ENCODE assay signal across 8 mouse cellular contexts in genomic region chr2:32471681-32472061, GRCm38 (mm10). TPM values are rescaled to one million over a fixed set of nuclear protein-coding genes. Genes with fewer than 3 reads are reported as not detected.
A peak's percentile ranks its signal among the peaks of the same experiment; 100 is the strongest.
DNase-seq lines count a peak whose midpoint lies in the region; ATAC-seq and TF ChIP-seq lines count a peak whose summit lies in the region.

No protein-coding gene starts in this region.

- CTCF ChIA-PET in Patski (lab: Charles Lee): no interaction called here

- no peaks in the 10 kb centered on the region for H3K27me3 ChIP-seq in liver, embryonic 11.5 days (replicated peaks; ENCODE audit: control insufficient read depth, insufficient read depth, low read length)
- no peaks in the 10 kb centered on the region for H3K27me3 ChIP-seq in Patski
- no peaks in the 10 kb centered on the region for H3K27me3 ChIP-seq in intestine, embryonic 16.5 days (replicated peaks; ENCODE audit: control insufficient read depth, insufficient read depth, low read length)
- H3K27me3 ChIP-seq in splenic B cell, adult 2 months (ENCODE audit: control insufficient read depth, insufficient read depth, low read length, poor library complexity, severe bottlenecking): no peaks in the 10 kb centered on the region
- H3K27me3 ChIP-seq in hindbrain, embryonic 16.5 days (replicated peaks; ENCODE audit: control insufficient read depth, insufficient read depth, low read length): no peaks in the 10 kb centered on the region

- no peak overlapping the region for H3K4me2 ChIP-seq in liver, embryonic 11.5 days
- no peak overlapping the region; the same call in 1 of the 2 replicates for H3K4me2 ChIP-seq in intestine, embryonic 16.5 days (ENCODE audit: low read depth, low read length)
- H3K4me2 ChIP-seq in hindbrain, embryonic 16.5 days (ENCODE audit: low read length): no peak overlapping the region

- in situ Hi-C loops in Patski (cut with MboI; ENCODE audit: low pct_unique_long_range_greater_than_20kb): no loop called here

- H3K9ac ChIP-seq in liver, embryonic 11.5 days (ENCODE audit: low read depth, low read length): no peak overlapping the region
- 0 out of 2 replicates have a peak overlapping the region, but pooled peaks have one; percentile 19 for H3K9ac ChIP-seq in intestine, embryonic 16.5 days (ENCODE audit: low read depth, low read length)
- H3K9ac ChIP-seq in hindbrain, embryonic 16.5 days (ENCODE audit: low read depth, low read length): no peak overlapping the region

- WGBS in liver, embryonic 11.5 days: 80% methylated on average over 6 of the region's 6 CpGs
- whole genome bisulfite sequencing in intestine, embryonic 16.5 days: 71% methylated on average over 6 of the region's 6 CpGs
- WGBS in hindbrain, embryonic 16.5 days: 82% methylated on average over 6 of the region's 6 CpGs

- DNase-seq in liver: peak; percentile 23
- DNase-seq in liver, embryonic 11.5 days (ENCODE audit: low spot score): no peak
- no peak for DNase-seq in Patski (ENCODE audit: low read depth, low spot score)
- DNase-seq in splenic B cell, adult 2 months (ENCODE audit: low read depth, low spot score): peak; percentile 49
- DNase-seq in right cerebral cortex, postnatal 4 days: no peak
- no peak for DNase-seq in gastrocnemius, postnatal 36 days

- ATAC-seq in liver, embryonic 11.5 days (replicated peaks; ENCODE audit: low FRiP score): no peak
- ATAC-seq in Patski: no peak
- ATAC-seq in intestine, embryonic 16.5 days: peak; percentile 31
- ATAC-seq in hindbrain, embryonic 16.5 days: no peak

- intact Hi-C loops in gastrocnemius, postnatal 36 days (cut with DNase I): loop anchor here (2.0 kb wide), 1 partner anchor 15 kb away; no protein-coding TSS in a partner anchor

- H3K36me3 ChIP-seq in liver, embryonic 11.5 days (ENCODE audit: control insufficient read depth, insufficient read depth, low read length): no peaks in the 10 kb centered on the region
- no peaks in the 10 kb centered on the region for H3K36me3 ChIP-seq in intestine, embryonic 16.5 days (ENCODE audit: control insufficient read depth, insufficient read depth, low read length)
- no peaks in the 10 kb centered on the region for H3K36me3 ChIP-seq in splenic B cell, adult 2 months (ENCODE audit: control insufficient read depth, insufficient read depth, low read length, poor library complexity, severe bottlenecking)
- H3K36me3 ChIP-seq in hindbrain, embryonic 16.5 days (ENCODE audit: control insufficient read depth, insufficient read depth, low read length): no peaks in the 10 kb centered on the region

- TF ChIP-seq CTCF in Patski (IDR thresholded peaks at IDR 0.05): peak; percentile 36

- H3K27ac ChIP-seq in liver, embryonic 11.5 days (ENCODE audit: low read depth, low read length): no peak overlapping the region
- H3K27ac ChIP-seq in intestine, embryonic 16.5 days (ENCODE audit: low read length): peak overlapping the region; percentile 98
- no peak overlapping the region for H3K27ac ChIP-seq in hindbrain, embryonic 16.5 days (ENCODE audit: low read depth, low read length)

- H3K4me1 ChIP-seq in liver, embryonic 11.5 days (replicated peaks; ENCODE audit: control insufficient read depth, insufficient read depth, low read length): no peaks in the 10 kb centered on the region
- H3K4me1 ChIP-seq in intestine, embryonic 16.5 days (ENCODE audit: control insufficient read depth, insufficient read depth, low read length): no peaks in the 10 kb centered on the region
- H3K4me1 ChIP-seq in hindbrain, embryonic 16.5 days (ENCODE audit: control insufficient read depth, insufficient read depth, low read depth, low read length): no peaks in the 10 kb centered on the region

- no peaks in the 10 kb centered on the region for H3K9me3 ChIP-seq in liver, embryonic 11.5 days (ENCODE audit: control insufficient read depth, low read length)
- no peaks in the 10 kb centered on the region for H3K9me3 ChIP-seq in intestine, embryonic 16.5 days (ENCODE audit: control insufficient read depth, low read length)
- H3K9me3 ChIP-seq in hindbrain, embryonic 16.5 days (ENCODE audit: control insufficient read depth, low read length): no peaks in the 10 kb centered on the region

- POLR2A ChIA-PET in Patski (lab: Charles Lee): no interaction called here

- H3K4me3 ChIP-seq in liver, embryonic 11.5 days (ENCODE audit: low read depth, low read length): no peak overlapping the region
- no peak overlapping the region for H3K4me3 ChIP-seq in intestine, embryonic 16.5 days (ENCODE audit: low read length)
- no peak overlapping the region for H3K4me3 ChIP-seq in hindbrain, embryonic 16.5 days (ENCODE audit: low read length)

RNA-seq across cellular contexts. Expression of gene Slc25a25, which starts 20.4 kb away (rescaled TPM):
- polyA plus RNA-seq in liver, embryonic 11.5 days (2014; fragmentation: Nextera tagmentation; extraction: Ambion mirVana): 10.4 and 12.7 TPM in 2 replicates
- 18.5 TPM for polyA plus RNA-seq in Patski (2021)
- 19.3 and 19.9 TPM in 2 replicates for polyA plus RNA-seq in intestine, embryonic 16.5 days (2015; fragmentation: Nextera tagmentation; extraction: Ambion mirVana)
- 55.0 and 60.6 TPM in 2 replicates for polyA plus RNA-seq in hindbrain, embryonic 16.5 days (2015; fragmentation: Nextera tagmentation; extraction: Ambion mirVana)
- 100 to 1,000 TPM in 1 of 2 experiments, 10 to 100 TPM in 1; 71.7 to 145 TPM for total RNA-seq in gastrocnemius, postnatal 36 days (2021)

RNA-seq across cellular contexts. Expression of gene Naif1, which starts 21.4 kb away (rescaled TPM):
- polyA plus RNA-seq in liver, embryonic 11.5 days (2014; fragmentation: Nextera tagmentation; extraction: Ambion mirVana): 4.5 and 5.4 TPM in 2 replicates
- 5.9 TPM for polyA plus RNA-seq in Patski (2021)
- polyA plus RNA-seq in intestine, embryonic 16.5 days (2015; fragmentation: Nextera tagmentation; extraction: Ambion mirVana): 5.1 and 5.3 TPM in 2 replicates
- polyA plus RNA-seq in hindbrain, embryonic 16.5 days (2015; fragmentation: Nextera tagmentation; extraction: Ambion mirVana): 5.1 and 5.2 TPM in 2 replicates
- 1 to 10 TPM; 1.8 to 1.9 TPM for total RNA-seq in gastrocnemius, postnatal 36 days (2021)

Comparison
In these comparisons a context has a peak if more than half of its experiments do, and no peak if none do; other contexts are left out.
1. DNase-seq: peak in liver (single experiment) and splenic B cell, adult 2 months (single experiment); none in liver, embryonic 11.5 days (single experiment), Patski (single experiment), right cerebral cortex, postnatal 4 days (single experiment) and gastrocnemius, postnatal 36 days (0 of 2).